Mouse (Mus musculus) cerebellum, adult 18-20 months (tissue): ENCODE measurements around the gene Zfp472.

Experiments
- DNase-seq, 2 experiments: peaks; one replicate each; pipeline ENCODE4 v3.0.0; 2021

The Zfp472 gene

GRCm38 (mm10) chr17:32965623-32966290 is at the start of gene Zfp472:
TSS of gene Zfp472 (plus strand) at chr17:32965814.
- DNase-seq = peak; percentile 88 to 90

DNA sequence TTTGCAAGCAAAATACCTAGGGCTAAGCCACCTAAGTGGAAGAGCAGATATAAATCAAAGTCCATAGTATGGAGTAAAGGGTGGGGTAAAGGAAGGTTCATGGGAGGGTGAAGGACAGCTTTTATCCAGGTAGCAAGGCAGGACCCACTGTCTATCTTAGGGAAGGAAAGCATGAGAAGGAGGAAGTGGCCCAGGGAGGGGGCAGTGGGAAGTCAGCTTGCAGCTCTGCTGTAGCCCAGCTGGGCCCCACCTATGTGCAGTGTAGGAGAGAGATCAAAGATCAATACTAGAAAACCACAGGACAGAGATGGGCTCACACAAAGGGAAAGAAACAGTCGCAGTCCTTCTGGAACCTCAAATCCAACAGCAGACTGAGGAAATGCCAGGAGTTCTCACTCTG is 49.5 kb upstream of the Zfp472 start:
- no peak for DNase-seq

DNA sequence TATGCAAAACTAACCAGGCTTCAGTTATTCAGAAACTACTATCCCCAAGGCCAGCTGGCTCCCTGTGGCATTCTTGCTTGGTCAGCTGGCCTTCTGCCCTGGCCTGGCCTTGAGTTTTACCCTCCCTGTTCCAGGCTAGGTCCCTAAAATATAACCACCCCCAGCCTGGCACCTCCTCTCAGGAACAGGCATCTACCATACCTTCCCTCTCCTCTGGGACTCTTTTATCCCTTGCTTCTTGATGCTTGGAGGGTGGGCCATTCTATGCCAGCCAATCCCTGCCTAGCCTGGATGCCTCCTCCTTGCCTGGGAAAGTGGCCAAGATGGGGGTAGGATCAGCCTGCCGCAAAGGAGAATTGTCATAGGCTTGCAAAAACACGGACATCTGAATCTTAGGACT is 48.5 kb upstream of the Zfp472 start, which contains the start of gene Cyp4f14:
Gene Cyp4f14, minus strand, starts transcription at position 212 of the 400 bp plus-strand sequence.
- peak; percentile 49 to 53 for DNase-seq

GRCm38 (mm10) chr17:32919123-32919522 is 46.5 kb upstream of the Zfp472 start:
- no peak for DNase-seq

GRCm38 (mm10) chr17:32923681-32924080 is 41.9 kb upstream of the Zfp472 start:
- DNase-seq = no peak

DNA sequence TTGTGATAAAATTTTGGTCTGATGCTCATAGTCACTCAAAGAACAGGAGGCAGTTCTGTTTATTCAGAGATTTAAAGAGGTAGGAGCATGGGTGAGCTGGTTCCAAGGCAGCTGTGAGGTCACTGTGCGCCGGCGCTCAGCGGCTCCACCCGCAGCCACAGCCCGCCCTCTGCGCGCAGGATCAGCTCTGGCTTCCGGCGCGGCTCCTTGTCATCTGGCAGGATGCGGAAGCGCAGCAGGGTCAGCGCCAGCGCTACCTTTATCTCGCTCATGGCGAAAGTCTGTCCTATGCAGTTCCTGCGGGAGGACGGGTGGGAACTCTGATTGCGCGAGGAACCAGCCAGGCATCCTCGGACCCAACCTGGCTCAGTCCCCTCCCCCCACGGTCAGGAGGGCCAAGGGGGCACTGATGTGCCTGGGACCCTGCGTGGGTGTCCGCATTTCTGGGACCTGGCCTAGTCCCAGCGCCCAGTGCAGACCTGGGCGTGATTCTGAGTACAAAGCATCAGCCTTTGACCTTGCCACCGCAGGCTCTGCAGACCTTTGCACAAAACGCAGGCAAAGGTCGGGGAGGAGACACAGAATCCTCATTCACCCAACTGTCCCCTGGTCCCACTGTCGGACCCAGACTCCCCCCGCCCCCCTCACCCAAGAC is 40.8 kb upstream of the Zfp472 start:
- peak; percentile 72 to 73 for DNase-seq

GRCm38 (mm10) chr17:32927803-32928202 is 37.8 kb upstream of the Zfp472 start:
- DNase-seq = no peak

DNA sequence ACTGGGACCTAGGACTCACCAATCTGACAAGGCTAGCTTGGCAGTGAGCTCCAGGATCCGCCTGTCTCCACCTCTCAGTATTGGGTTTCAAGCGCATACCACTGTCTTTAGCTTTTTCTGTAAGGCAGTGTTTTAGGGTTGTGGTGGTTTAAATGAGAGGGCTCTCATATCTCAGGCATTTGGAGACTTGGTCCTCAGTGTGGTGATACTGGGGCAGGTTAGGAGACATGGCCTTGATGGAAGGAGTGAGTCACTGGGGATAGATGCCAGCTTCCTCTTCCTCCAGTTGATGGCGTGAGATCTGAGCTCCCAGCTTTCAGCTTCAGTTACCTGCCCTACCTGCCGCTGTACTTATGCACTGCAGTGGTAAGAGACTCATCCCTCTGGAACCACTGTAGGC is 25.8 kb upstream of the Zfp472 start:
- DNase-seq = no peak

DNA sequence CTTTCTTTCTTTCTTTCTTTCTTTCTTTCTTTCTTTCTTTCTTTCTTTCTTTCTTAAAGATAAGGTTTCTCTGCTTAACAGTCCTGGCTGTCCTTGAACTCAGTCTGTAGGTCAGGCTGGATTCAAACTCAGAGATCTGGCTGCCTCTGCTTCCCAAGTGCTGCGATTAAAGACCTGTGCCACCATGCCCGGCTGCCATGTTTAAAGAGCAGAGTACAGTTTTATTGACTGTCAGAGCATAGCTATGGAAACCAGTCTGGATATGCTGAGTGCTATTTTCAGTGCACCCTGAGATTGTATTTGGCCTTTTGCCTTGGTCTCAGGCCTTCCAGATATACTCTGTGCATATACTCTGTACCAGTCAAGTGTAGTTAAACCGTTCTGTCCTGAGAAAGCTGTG is 22.0 kb upstream of the Zfp472 start:
- DNase-seq = no peak

- no peak for DNase-seq
These were observed 21.1 kb upstream of the Zfp472 start for GRCm38 (mm10) chr17:32944402-32945035.

DNA sequence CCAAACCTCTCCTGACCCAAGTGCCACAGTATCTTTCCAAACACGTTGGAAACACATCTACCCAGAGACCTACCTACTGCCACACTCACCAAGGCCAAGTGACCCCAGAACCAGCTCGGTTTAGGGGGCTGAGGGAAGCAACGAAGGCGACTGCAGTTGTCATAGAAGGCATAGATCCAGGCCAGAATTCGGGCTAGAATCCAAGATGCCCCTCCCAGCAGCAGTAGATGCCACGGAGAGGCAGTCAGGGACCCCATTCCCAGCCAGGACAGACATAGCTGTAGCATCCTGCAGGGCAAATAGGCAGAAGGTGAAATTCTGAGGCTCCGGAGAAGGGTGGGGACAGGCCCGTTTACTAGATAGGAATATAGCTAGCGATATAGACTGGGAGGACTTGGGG is 18.9 kb upstream of the Zfp472 start:
- peak in 1 of 2 experiments; percentile 17 for DNase-seq

DNA sequence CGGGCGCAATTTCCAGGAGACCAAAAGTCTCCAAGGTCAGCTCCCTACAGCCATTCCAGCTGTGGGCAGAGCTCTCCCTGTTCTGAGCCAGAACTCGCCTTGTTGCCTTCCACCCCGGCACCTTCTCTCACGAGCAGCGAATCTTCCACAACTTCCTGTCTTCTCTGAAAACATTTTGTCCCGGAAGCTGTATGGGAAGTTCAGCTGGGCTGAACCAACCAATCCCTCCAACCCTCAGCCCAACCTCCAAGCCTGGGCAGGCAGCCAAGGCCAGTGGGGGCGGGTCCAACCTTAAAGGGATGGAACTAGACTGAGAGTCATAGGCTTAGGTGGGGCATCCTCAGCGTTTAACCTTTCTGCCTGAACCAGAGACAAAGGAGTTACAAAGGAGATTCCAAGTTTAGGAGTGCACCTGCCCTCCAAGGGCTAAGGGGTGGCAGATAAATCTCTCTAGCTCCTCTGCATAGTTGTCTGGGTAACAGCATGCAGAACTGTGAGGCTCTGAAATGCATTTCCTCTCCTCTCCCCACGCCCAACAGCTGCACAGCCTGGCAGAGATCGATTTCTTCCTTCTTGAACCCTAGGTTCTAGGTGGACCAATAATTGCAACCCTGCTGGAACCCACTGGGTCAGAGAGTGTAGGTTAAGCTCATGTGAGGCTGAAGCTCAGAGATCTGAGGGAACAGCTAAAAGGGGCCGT is 18.2 kb upstream of the Zfp472 start, which contains the start of gene Cyp4f13:
Gene Cyp4f13, minus strand, starts transcription at position 188 of the 700 bp plus-strand sequence.
- peak; percentile 92 to 94 for DNase-seq

GRCm38 (mm10) chr17:32950136-32950535 is 15.5 kb upstream of the Zfp472 start:
- no peak for DNase-seq

GRCm38 (mm10) chr17:32951006-32951405 is 14.6 kb upstream of the Zfp472 start:
- DNase-seq = no peak

DNA sequence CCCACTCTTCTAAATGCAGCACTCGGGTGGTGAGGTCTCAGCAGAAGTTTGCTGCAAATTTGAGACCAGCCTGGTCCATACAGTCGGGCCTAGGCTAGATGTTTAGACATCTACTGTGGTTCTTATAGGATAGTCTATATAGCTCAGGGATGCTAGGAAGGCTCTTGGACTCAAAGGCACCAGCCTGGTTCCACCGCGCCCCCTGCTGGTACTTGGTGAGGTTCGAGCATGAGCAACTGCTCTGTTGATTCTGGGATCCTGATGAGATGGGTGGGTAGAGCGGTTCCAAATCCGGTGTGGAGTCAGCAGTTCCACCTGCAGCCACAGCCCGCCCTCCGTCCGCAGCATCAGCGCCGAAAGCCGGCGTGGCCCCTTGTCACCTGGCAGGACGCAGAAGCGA is 14.2 kb upstream of the Zfp472 start:
- DNase-seq = peak; percentile 90 to 91

- peak in 1 of 2 experiments; percentile 28 for DNase-seq
These were observed 376 bp upstream of the Zfp472 start for GRCm38 (mm10) chr17:32965253-32965622.

DNA sequence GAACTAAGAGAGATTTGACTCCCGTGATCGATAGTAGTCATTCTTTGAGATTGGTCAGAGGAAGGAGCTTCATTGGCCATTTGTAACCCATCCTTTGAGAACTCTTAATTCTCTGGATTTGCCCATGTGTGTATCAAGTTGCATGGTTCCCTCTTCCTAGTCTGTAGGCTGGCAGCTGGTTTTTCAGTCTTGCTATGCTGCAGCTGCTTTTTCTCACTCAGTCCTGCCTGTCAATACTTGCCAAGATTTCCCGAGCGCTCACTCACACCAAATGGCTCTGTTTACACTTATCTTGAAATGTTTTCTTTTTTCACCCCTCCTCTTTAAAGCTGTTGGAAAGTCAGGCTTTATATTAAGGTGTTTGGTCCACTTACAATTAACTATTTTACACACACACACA is 15.7 kb downstream of the Zfp472 start:
- DNase-seq = no peak

- DNase-seq = no peak
These were observed 20.7 kb downstream of the Zfp472 start for GRCm38 (mm10) chr17:32986301-32986700.

GRCm38 (mm10) chr17:32991965-32992698 is 26.5 kb downstream of the Zfp472 start:
- peak; percentile 6 to 15 for DNase-seq

- DNase-seq = peak; percentile 80 to 83
These were observed 27.3 kb downstream of the Zfp472 start, which contains the start of gene Zfp952 for GRCm38 (mm10) chr17:32992699-32993474. TSS of gene Zfp952 (plus strand) at chr17:32993129.

GRCm38 (mm10) chr17:32998492-32998891 is 32.9 kb downstream of the Zfp472 start:
- no peak for DNase-seq

- DNase-seq = no peak
These were observed 42.7 kb downstream of the Zfp472 start for GRCm38 (mm10) chr17:33008337-33008736.
